Mouse (Mus musculus) cortical plate, adult 2 months (tissue): ENCODE data around the gene Hnrnpul1. TPM values are rescaled to one million over a fixed set of nuclear protein-coding genes. Genes with fewer than 3 reads are reported as not detected.

Experiments
- H3K27ac ChIP-seq: fragments of 200-500 bp; 2 replicates; pipeline ENCODE4 v1.5.1; 2012; ENCODE audit warnings: low read length, control low read depth, inconsistent platforms; ENCODE audit not compliant: insufficient read depth
- H3K4me1 ChIP-seq: fragments of 200-500 bp; 2 replicates; pipeline ENCODE4 v1.6.1; 2011; ENCODE audit warnings: low read length; ENCODE audit not compliant: control insufficient read depth, insufficient read depth
- H3K4me3 ChIP-seq: fragments of 200-500 bp; 2 replicates; pipeline ENCODE4 v1.5.1; 2011; ENCODE audit warnings: mild to moderate bottlenecking, low read length, control low read depth; ENCODE audit not compliant: insufficient read depth
- CTCF ChIP-seq: fragments of 200-500 bp; IDR thresholded peaks from 2 replicates; pipeline ENCODE4 v1.5.1; 2011; ENCODE audit warnings: mild to moderate bottlenecking, control low read depth, low read length; ENCODE audit not compliant: insufficient read depth; ENCODE audit errors: extremely low read depth
- POLR2A ChIP-seq: fragments of 200-500 bp; IDR thresholded peaks from 2 replicates; pipeline ENCODE4 v1.6.1; 2011; ENCODE audit warnings: mild to moderate bottlenecking, low read length, control low read depth; ENCODE audit not compliant: insufficient read depth; ENCODE audit errors: extremely low read depth
- polyA plus RNA-seq: library from polyadenylated mRNA; depleted of rRNA; stranded (reverse); fragments of >200 nt; gene quantifications from 2 replicates; pipeline ENCODE4 v1.2.3, GENCODE M21; 2012

The Hnrnpul1 gene
- polyA plus RNA-seq, 1 experiment = 37.6 TPM

GRCm38 (mm10) chr7:25754439-25754737 is 169 bp downstream of the Hnrnpul1 start:
- 0 out of 2 replicates have a peak, but pooled peaks have one; percentile 11 for TF ChIP-seq POLR2A
- no peak for TF ChIP-seq CTCF
- peaks cover 7% of the 10 kb centered on the region for H3K4me1 ChIP-seq
- H3K27ac ChIP-seq = peak overlapping the region; percentile 92

GRCm38 (mm10) chr7:25753643-25754438 is 716 bp downstream of the Hnrnpul1 start:
- Histone ChIP-seq H3K4me1 (peaks cover 7% of the 10 kb centered on the region), H3K4me3 (peak overlapping the region; percentile 37), H3K27ac (peak overlapping the region; percentile 92)
- TF ChIP-seq CTCF = no peak
- no peak for TF ChIP-seq POLR2A

More at GRCm38 (mm10) chr7:25754439-25754737, 169 bp downstream of the Hnrnpul1 start:
- peak overlapping the region; percentile 37 for H3K4me3 ChIP-seq

GRCm38 (mm10) chr7:25753076-25753475 is 1.5 kb downstream of the Hnrnpul1 start:
- Histone ChIP-seq H3K4me1 (peaks cover 7% of the 10 kb centered on the region), H3K4me3 (peak overlapping the region; percentile 37; the same call in 1 of the 2 replicates), H3K27ac (no peak overlapping the region)
- TF ChIP-seq POLR2A = no peak
- no peak for TF ChIP-seq CTCF

GRCm38 (mm10) chr7:25746844-25747243 is 7.7 kb downstream of the Hnrnpul1 start:
- H3K27ac ChIP-seq = 0 out of 2 replicates have a peak overlapping the region, but pooled peaks have one; percentile 40
- H3K4me1 ChIP-seq = peaks cover 4% of the 10 kb centered on the region; the same call in 1 of the 2 replicates
- H3K4me3 ChIP-seq = no peak overlapping the region
- TF ChIP-seq POLR2A (no peak), CTCF (no peak)

- Histone ChIP-seq H3K4me1 (no peaks in the 10 kb centered on the region), H3K4me3 (no peak overlapping the region), H3K27ac (no peak overlapping the region)
- no peak for TF ChIP-seq POLR2A
- TF ChIP-seq CTCF = no peak
Observed at GRCm38 (mm10) chr7:25738277-25738676, 16.3 kb downstream of the Hnrnpul1 start.

GRCm38 (mm10) chr7:25736920-25737319 is 17.6 kb downstream of the Hnrnpul1 start:
- H3K4me1 ChIP-seq = no peaks in the 10 kb centered on the region
- TF ChIP-seq CTCF (no peak), POLR2A (no peak)
- no peak overlapping the region for H3K4me3 ChIP-seq
- H3K27ac ChIP-seq = no peak overlapping the region

- Histone ChIP-seq H3K4me1 (no peaks in the 10 kb centered on the region), H3K27ac (no peak overlapping the region), H3K4me3 (no peak overlapping the region)
- TF ChIP-seq CTCF (no peak), POLR2A (no peak)
Observed at GRCm38 (mm10) chr7:25734991-25735390, 19.6 kb downstream of the Hnrnpul1 start.

GRCm38 (mm10) chr7:25731294-25732055 is 23.1 kb downstream of the Hnrnpul1 start:
- H3K27ac ChIP-seq = no peak overlapping the region
- no peaks in the 10 kb centered on the region for H3K4me1 ChIP-seq
- no peak overlapping the region for H3K4me3 ChIP-seq
- TF ChIP-seq POLR2A = no peak
- no peak for TF ChIP-seq CTCF

GRCm38 (mm10) chr7:25729862-25730261 is 24.7 kb downstream of the Hnrnpul1 start:
- H3K4me1 ChIP-seq = no peaks in the 10 kb centered on the region
- H3K27ac ChIP-seq = no peak overlapping the region
- no peak overlapping the region for H3K4me3 ChIP-seq
- TF ChIP-seq POLR2A = no peak

GRCm38 (mm10) chr7:25729396-25729795 is 25.2 kb downstream of the Hnrnpul1 start:
- H3K4me1 ChIP-seq = no peaks in the 10 kb centered on the region
- TF ChIP-seq CTCF (no peak), POLR2A (no peak)
- H3K4me3 ChIP-seq = no peak overlapping the region
- H3K27ac ChIP-seq = no peak overlapping the region
